Mouse (Mus musculus) heart, postnatal 0 days (tissue): ENCODE results near the gene Hid1. TPM values are rescaled to one million over a fixed set of nuclear protein-coding genes. Genes with fewer than 3 reads are reported as not detected.

Experiments used
- ATAC-seq: fragments of 200-750 bp; cut with Nextera tagmentation; 2 replicates; pipeline ENCODE4 v1.8.0; 2017; ENCODE audit warnings: low read depth, moderate number of reproducible peaks, moderate library complexity; ENCODE audit not compliant: insufficient read depth
- DNase-seq: peaks from one replicate; pipeline ENCODE4 v3.0.0-alpha.2; 2016; ENCODE audit warnings: low spot score
- H3K27ac ChIP-seq: fragments of 300-500 bp; sonication (generic); 2 replicates; pipeline ENCODE4 v1.5.1; 2014; ENCODE audit warnings: low read depth, mild to moderate bottlenecking
- H3K27me3 ChIP-seq: fragments of 300-500 bp; sonication (generic); 2 replicates; pipeline ENCODE4 v1.6.1; 2014; ENCODE audit warnings: low read length, mixed read lengths; ENCODE audit not compliant: control insufficient read depth, insufficient read depth
- H3K36me3 ChIP-seq: fragments of 300-500 bp; sonication (generic); replicated peaks from 2 replicates; pipeline ENCODE4 v1.6.1; 2014; ENCODE audit warnings: low read length, mixed read lengths; ENCODE audit not compliant: control insufficient read depth, insufficient read depth
- H3K4me1 ChIP-seq: fragments of 300-500 bp; sonication (generic); 2 replicates; pipeline ENCODE4 v1.6.1; 2014; ENCODE audit warnings: antibody characterized with exemption; ENCODE audit not compliant: control insufficient read depth, insufficient read depth
- H3K4me2 ChIP-seq: fragments of 300-500 bp; sonication (generic); 2 replicates; pipeline ENCODE4 v1.6.1; 2014; ENCODE audit warnings: low read depth, mild to moderate bottlenecking, low read length, moderate library complexity
- H3K4me3 ChIP-seq: fragments of 300-500 bp; sonication (generic); 2 replicates; pipeline ENCODE4 v1.5.1; 2014; ENCODE audit warnings: low read depth, low read length
- H3K9ac ChIP-seq: fragments of 300-500 bp; sonication (generic); replicated peaks from 2 replicates; pipeline ENCODE4 v1.6.1; 2014; ENCODE audit warnings: low read depth, low read length, mixed read lengths
- H3K9me3 ChIP-seq: fragments of 300-500 bp; sonication (generic); replicated peaks from 2 replicates; pipeline ENCODE4 v1.6.1; 2016; ENCODE audit warnings: low read length; ENCODE audit not compliant: control insufficient read depth
- CTCF ChIP-seq: IDR thresholded peaks from 2 replicates; pipeline ENCODE4 v1.5.1; 2016; ENCODE audit warnings: antibody characterized with exemption, control low read depth, low read depth
- EP300 ChIP-seq: IDR thresholded peaks from 2 replicates; pipeline ENCODE4 v1.6.1; 2016; ENCODE audit warnings: antibody characterized with exemption, low read depth
- WGBS: fragments of 180-500 bp; shearing (Covaris S2); extraction: QIAGEN DNeasy Blood & Tissue Kit; methylation state at CpG from one replicate; pipeline ENCODE4 v1.1.7; 2014; 5-methylcytosine and 5-hydroxymethylcytosine counted together
- polyA plus RNA-seq: library from polyadenylated mRNA; unstranded; fragments of >200 nt; fragmentation: Nextera tagmentation; extraction: Ambion mirVana; gene quantifications from 2 replicates; pipeline ENCODE4 v1.2.1, GENCODE M21; 2015
- total RNA-seq: library from RNA; depleted of rRNA; stranded (reverse); fragments of >200 nt; gene quantifications from 2 replicates; pipeline ENCODE4 v1.2.3, GENCODE M21; 2014; ENCODE audit warnings: low replicate concordance

Hid1 gene
- total and polyA plus RNA-seq, 2 experiments from 2014 or later, result 5.4 to 11.9 TPM

GRCm38 (mm10) chr11:115314249-115314648 lies 53.3 kb downstream of the Hid1 start:
- H3K9me3 ChIP-seq, result no peaks in the 10 kb centered on the region
- no peak overlapping the region for H3K27ac ChIP-seq
- H3K9ac ChIP-seq, result no peak overlapping the region
- TF ChIP-seq CTCF (peak; percentile 39), EP300 (no peak)
- H3K4me3 ChIP-seq, result no peak overlapping the region
- DNase-seq, result no peak
- no peak overlapping the region for H3K4me2 ChIP-seq
- no peaks in the 10 kb centered on the region for H3K36me3 ChIP-seq
- peaks cover 65% of the 10 kb centered on the region for H3K27me3 ChIP-seq
- no peak for ATAC-seq
- 35% methylated on average over 2 of the region's 2 CpGs for WGBS
- H3K4me1 ChIP-seq, result no peaks in the 10 kb centered on the region

DNA sequence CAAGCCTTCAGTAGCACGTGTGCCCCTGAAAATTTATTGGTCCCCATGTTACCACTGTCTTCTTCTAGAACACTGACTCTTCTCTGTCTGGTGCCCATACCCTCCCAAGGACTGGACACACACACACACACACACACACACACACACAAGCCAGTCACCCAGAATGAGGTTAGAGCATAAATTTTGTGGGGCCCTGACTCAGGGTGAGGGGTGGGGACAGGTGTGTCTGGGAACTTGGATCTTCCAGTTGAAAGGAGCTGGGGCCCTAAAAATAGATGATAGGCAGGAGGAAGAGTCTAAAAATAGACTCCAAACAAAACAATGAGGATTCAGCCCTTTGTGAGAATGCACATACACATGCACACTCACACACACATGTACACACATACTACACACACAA lies 58.8 kb downstream of the Hid1 start:
- no peak for TF ChIP-seq EP300
- TF ChIP-seq CTCF, result no peak
- Histone ChIP-seq H3K4me1 (0 out of 2 replicates have a peak, but pooled peaks cover 6% of the 10 kb centered on the region), H3K36me3 (no peaks in the 10 kb centered on the region), H3K9ac (no peak overlapping the region), H3K4me3 (no peak overlapping the region), H3K4me2 (no peak overlapping the region), H3K27ac (no peak overlapping the region), H3K27me3 (peaks cover 11% of the 10 kb centered on the region; the same call in 1 of the 2 replicates), H3K9me3 (no peaks in the 10 kb centered on the region)
- ATAC-seq (no peak; the same call in 1 of the 2 replicates), DNase-seq (no peak)
- WGBS, result 65% methylated on average over 1 of the region's 1 CpGs

GRCm38 (mm10) chr11:115306863-115307262 lies 60.7 kb downstream of the Hid1 start, which contains the start of gene Otop2:
Gene Otop2, plus strand, starts transcription at chr11:115307163.
- no peak for ATAC-seq
- 51% methylated on average over 8 of the region's 8 CpGs for WGBS
- TF ChIP-seq EP300 (no peak), CTCF (no peak)

GRCm38 (mm10) chr11:115303167-115303566 lies 64.4 kb downstream of the Hid1 start:
- TF ChIP-seq CTCF (no peak), EP300 (no peak)
- H3K36me3 ChIP-seq, result no peaks in the 10 kb centered on the region
- ATAC-seq, result no peak

More at GRCm38 (mm10) chr11:115306863-115307262, 60.7 kb downstream of the Hid1 start, which contains the start of gene Otop2:
- DNase-seq, result no peak
- H3K27ac ChIP-seq, result no peak within 1 kb of the TSS
- no peak within 1 kb of the TSS for H3K4me3 ChIP-seq
- H3K27me3 ChIP-seq, result no peaks in the 10 kb centered on the region
- H3K9ac ChIP-seq, result no peak within 1 kb of the TSS
- H3K36me3 ChIP-seq, result no peaks in the 10 kb centered on the region
- H3K4me1 ChIP-seq, result 0 out of 2 replicates have a peak, but pooled peaks cover 6% of the 10 kb centered on the region
- H3K9me3 ChIP-seq, result no peaks in the 10 kb centered on the region
- no peak within 1 kb of the TSS for H3K4me2 ChIP-seq

GRCm38 (mm10) chr11:115301351-115301750 lies 66.2 kb downstream of the Hid1 start:
- Histone ChIP-seq H3K27me3 (peaks cover 12% of the 10 kb centered on the region; the same call in 1 of the 2 replicates), H3K9ac (no peak overlapping the region), H3K27ac (no peak overlapping the region), H3K4me2 (no peak overlapping the region), H3K4me3 (no peak overlapping the region), H3K4me1 (no peaks in the 10 kb centered on the region; the same call in 1 of the 2 replicates), H3K36me3 (no peaks in the 10 kb centered on the region), H3K9me3 (no peaks in the 10 kb centered on the region)
- WGBS, result 89% methylated on average over 2 of the region's 2 CpGs
- no peak for DNase-seq
- no peak for TF ChIP-seq EP300
- TF ChIP-seq CTCF, result no peak
- no peak for ATAC-seq

More at GRCm38 (mm10) chr11:115303167-115303566, 64.4 kb downstream of the Hid1 start:
- Histone ChIP-seq H3K27me3 (peaks cover 3% of the 10 kb centered on the region; the same call in 1 of the 2 replicates), H3K4me3 (no peak overlapping the region), H3K9me3 (no peaks in the 10 kb centered on the region), H3K4me1 (no peaks in the 10 kb centered on the region), H3K9ac (no peak overlapping the region), H3K4me2 (no peak overlapping the region), H3K27ac (no peak overlapping the region)
- 53% methylated on average over 8 of the region's 8 CpGs for WGBS
- no peak for DNase-seq

GRCm38 (mm10) chr11:115300745-115301144 lies 66.8 kb downstream of the Hid1 start:
- Histone ChIP-seq H3K4me1 (no peaks in the 10 kb centered on the region; the same call in 1 of the 2 replicates), H3K9me3 (no peaks in the 10 kb centered on the region), H3K27me3 (peaks cover 14% of the 10 kb centered on the region; the same call in 1 of the 2 replicates), H3K27ac (no peak overlapping the region), H3K4me2 (no peak overlapping the region), H3K36me3 (no peaks in the 10 kb centered on the region), H3K4me3 (no peak overlapping the region), H3K9ac (no peak overlapping the region)
- ATAC-seq, result no peak
- DNase-seq, result no peak
- WGBS, result 79% methylated on average over 4 of the region's 4 CpGs
- no peak for TF ChIP-seq EP300
- TF ChIP-seq CTCF, result no peak
